Mouse (Mus musculus) liver, postnatal 0 days (tissue): ENCODE data around the gene Anks1b.

Experiments
- CTCF ChIP-seq: sonication (generic); IDR thresholded peaks from 2 replicates; pipeline ENCODE4 v1.5.1; 2016; ENCODE audit warnings: antibody characterized with exemption, low read depth
- EP300 ChIP-seq: IDR thresholded peaks from 2 replicates; pipeline ENCODE4 v1.6.1; 2016; ENCODE audit warnings: antibody characterized with exemption, low read depth, mild to moderate bottlenecking

GRCm38 (mm10) chr10:90851077-90851476, 977.8 kb downstream of the Anks1b start:
- TF ChIP-seq EP300 (no peak), CTCF (no peak)
